Mouse (Mus musculus): ENCODE results near the gene Map3k20. TPM values are rescaled to one million over a fixed set of nuclear protein-coding genes. Genes with fewer than 3 reads are reported as not detected.

Map3k20 gene
- total and polyA plus RNA-seq, 2 experiments from 2014 or later: 3.5 to 6.0 TPM

DNA sequence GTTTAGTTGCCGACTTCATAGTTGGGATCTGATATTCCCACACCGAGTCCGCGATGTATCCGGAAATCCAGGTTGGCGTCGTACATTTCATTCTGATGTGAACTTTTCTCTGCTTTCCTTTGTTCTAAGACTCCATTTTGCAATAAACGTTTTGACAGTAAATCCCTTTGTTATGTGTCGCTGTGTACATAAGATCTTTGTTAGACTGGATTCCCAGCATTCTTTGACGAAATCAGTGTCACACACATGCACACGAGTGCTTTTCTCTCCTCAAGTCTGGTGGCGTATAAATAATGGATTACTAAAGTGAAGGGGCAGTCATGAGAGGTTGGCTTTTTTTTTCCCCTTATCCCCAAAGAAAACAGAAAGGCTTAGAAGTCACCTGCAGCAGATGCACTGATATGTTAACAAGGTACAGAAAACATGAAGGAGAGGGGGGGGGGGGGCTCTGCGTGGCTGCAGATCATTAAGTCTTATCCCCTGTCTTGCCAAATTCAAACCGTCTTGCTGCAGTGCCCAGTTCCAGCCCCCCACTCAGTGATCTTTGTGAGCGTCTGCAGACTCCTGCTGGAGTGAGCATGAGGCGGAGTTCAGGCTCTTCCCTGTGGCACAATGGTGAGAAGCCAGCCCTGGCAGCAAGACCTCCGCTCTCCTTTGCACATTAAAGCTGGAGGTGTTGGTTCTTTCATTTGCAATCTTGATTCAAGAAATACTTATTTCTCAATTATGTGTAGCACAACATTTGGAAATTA is 122.1 kb downstream of the Map3k20 start:
- no peak overlapping the region for H3K4me2 ChIP-seq (ENCODE audit: low read depth, low read length)
- WGBS: 53% methylated on average over 17 of the region's 17 CpGs
- DNase-seq (ENCODE audit: low spot score): no peak
- H3K9me3 ChIP-seq (ENCODE audit: low read length): no peaks in the 10 kb centered on the region
- TF ChIP-seq CTCF (IDR thresholded peaks at IDR 0.05; ENCODE audit: low read depth): no peak
- no peak overlapping the region for H3K27ac ChIP-seq
- no peaks in the 10 kb centered on the region for H3K4me1 ChIP-seq (ENCODE audit: insufficient read depth, low read length)
- H3K36me3 ChIP-seq (ENCODE audit: insufficient read depth, low read length): no peaks in the 10 kb centered on the region
- H3K27me3 ChIP-seq (ENCODE audit: insufficient read depth, low read length): no peaks in the 10 kb centered on the region
- no peak overlapping the region for H3K9ac ChIP-seq (replicated peaks; ENCODE audit: low read length)
- no peak for ATAC-seq
- no peak overlapping the region for H3K4me3 ChIP-seq (ENCODE audit: low read length)

DNA sequence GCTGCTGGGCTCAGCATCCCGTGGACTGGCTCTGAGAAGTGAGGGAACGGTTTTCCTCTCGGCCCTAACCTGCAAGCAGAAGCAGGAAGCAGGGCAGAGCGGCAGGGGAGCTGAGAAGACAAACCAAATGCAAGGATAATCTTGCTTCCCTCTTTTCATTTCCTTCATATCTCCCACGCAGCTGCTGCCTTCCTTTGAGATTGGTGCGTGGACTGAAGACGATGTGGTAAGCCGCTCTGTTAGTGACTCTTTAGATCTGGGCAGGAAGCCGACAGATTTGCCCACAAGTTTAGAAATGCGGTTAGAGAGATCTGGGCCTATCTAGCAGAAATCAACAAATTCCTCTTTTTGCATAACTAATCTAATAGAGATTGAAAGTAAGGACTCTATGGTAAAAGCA is 124.5 kb downstream of the Map3k20 start:
- 84% methylated on average over 10 of the region's 10 CpGs for WGBS
- no peak overlapping the region for H3K27ac ChIP-seq
- H3K27me3 ChIP-seq (ENCODE audit: insufficient read depth, low read length): no peaks in the 10 kb centered on the region
- no peak overlapping the region for H3K9ac ChIP-seq (replicated peaks; ENCODE audit: low read length)
- no peak overlapping the region for H3K4me3 ChIP-seq (ENCODE audit: low read length)
- H3K9me3 ChIP-seq (ENCODE audit: low read length): no peaks in the 10 kb centered on the region
- DNase-seq (ENCODE audit: low spot score): no peak
- no peak for ATAC-seq
- H3K36me3 ChIP-seq (ENCODE audit: insufficient read depth, low read length): no peaks in the 10 kb centered on the region
- TF ChIP-seq CTCF (IDR thresholded peaks at IDR 0.05; ENCODE audit: low read depth): no peak
- no peak overlapping the region for H3K4me2 ChIP-seq (ENCODE audit: low read depth, low read length)
- H3K4me1 ChIP-seq (ENCODE audit: insufficient read depth, low read length): no peaks in the 10 kb centered on the region

DNA sequence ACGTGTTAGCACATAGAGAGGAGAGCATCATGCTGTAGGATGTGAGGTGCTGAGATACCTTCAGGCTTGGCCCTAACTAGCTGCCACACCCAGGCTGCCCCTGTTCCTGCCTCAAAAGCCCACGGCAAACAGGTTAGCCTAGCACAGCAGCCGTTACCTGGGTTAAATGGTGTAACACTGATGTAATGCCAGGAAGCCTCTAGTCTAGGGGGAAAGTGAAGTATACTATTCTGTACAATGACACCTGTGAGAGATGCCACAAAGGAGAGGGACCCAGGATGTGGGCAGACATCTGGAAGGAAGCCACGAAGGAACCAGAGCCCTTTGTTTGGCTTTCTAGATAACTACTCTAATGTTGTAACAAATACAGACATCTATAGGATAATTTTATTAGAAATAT is 126.8 kb downstream of the Map3k20 start:
- H3K4me2 ChIP-seq (ENCODE audit: low read depth, low read length): no peak overlapping the region
- no peaks in the 10 kb centered on the region for H3K4me1 ChIP-seq (ENCODE audit: insufficient read depth, low read length)
- H3K27ac ChIP-seq: no peak overlapping the region
- no peaks in the 10 kb centered on the region for H3K9me3 ChIP-seq (ENCODE audit: low read length)
- no peak overlapping the region for H3K9ac ChIP-seq (replicated peaks; ENCODE audit: low read length)
- DNase-seq (ENCODE audit: low spot score): no peak
- no peak overlapping the region for H3K4me3 ChIP-seq (ENCODE audit: low read length)
- no peaks in the 10 kb centered on the region for H3K36me3 ChIP-seq (ENCODE audit: insufficient read depth, low read length)
- 89% methylated on average over 4 of the region's 4 CpGs for WGBS
- no peak for TF ChIP-seq CTCF (IDR thresholded peaks at IDR 0.05; ENCODE audit: low read depth)
- ATAC-seq: no peak
- H3K27me3 ChIP-seq (ENCODE audit: insufficient read depth, low read length): no peaks in the 10 kb centered on the region

DNA sequence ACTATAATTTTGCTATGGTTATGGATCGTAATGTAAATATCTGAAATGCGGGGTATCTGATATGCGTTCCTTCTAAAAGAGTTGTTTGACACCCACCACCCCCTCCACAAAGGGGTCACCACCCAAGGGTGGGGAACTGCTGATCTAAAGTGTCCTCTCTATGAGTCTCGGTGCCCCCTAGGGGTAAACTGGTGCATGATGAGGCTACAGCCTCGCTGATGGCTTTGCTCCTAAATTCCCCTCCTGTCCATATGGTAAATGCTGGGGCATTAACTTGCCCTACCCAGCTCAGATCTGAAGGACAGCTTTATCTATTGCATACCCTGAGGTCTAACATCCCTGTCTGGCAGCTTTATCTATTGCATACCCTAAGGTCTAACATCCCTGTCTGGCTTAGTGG is 130.0 kb downstream of the Map3k20 start:
- H3K36me3 ChIP-seq (ENCODE audit: insufficient read depth, low read length): no peaks in the 10 kb centered on the region
- H3K27ac ChIP-seq: no peak overlapping the region
- no peaks in the 10 kb centered on the region for H3K27me3 ChIP-seq (ENCODE audit: insufficient read depth, low read length)
- H3K4me3 ChIP-seq (ENCODE audit: low read length): no peak overlapping the region
- DNase-seq (ENCODE audit: low spot score) (no peak), ATAC-seq (no peak)
- H3K4me2 ChIP-seq (ENCODE audit: low read depth, low read length): no peak overlapping the region
- TF ChIP-seq CTCF (IDR thresholded peaks at IDR 0.05; ENCODE audit: low read depth): peak; percentile 29; the same call in 1 of the 2 replicates
- H3K4me1 ChIP-seq (ENCODE audit: insufficient read depth, low read length): no peaks in the 10 kb centered on the region
- 93% methylated on average over 5 of the region's 5 CpGs for WGBS
- H3K9ac ChIP-seq (replicated peaks; ENCODE audit: low read length): no peak overlapping the region
- H3K9me3 ChIP-seq (ENCODE audit: low read length): no peaks in the 10 kb centered on the region

DNA sequence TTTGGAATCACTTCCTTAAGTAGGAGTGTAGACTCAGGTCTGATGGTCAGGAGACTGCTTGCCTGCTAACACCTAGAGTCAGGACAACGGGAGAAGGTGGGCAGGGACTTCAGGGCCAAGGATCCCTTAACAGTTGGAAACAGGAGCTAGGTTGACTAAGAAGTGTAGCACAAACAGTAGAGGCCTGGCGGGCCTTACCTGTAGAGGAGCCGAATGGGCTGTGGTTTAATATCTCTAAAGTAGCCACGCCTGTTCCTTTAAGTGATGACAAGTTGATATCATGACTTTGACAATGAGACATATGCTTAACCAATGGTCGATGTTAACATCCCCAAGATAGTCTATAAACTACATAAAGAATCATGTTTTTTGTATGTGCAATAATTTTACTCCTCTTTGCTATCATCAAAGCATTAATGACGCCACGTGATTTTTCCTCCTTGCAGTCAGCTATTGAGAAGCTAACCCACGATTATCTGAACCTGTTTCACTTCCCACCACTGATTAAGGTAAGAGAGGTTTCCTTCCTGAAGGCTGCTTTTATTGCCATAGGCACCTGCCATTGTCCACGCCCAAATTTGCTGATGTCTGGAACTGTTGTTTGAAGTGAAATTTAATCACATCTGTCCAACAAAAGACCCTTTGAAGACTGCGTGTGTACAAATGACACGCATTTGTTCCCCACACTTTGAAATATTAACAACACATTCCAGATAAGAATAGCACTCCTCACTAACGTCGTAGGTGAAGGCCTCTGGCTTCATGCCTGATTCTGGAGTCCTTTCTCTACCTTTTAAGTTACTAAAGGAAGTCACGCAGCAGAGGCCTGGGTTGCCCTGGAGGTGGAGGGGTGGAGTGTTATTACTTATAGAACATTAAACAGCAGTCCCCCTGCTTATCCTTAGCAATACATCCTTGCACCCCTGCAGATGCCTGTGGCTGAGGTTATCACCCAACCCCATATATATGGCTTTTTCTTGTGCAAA is 131.0 kb downstream of the Map3k20 start:
- Histone ChIP-seq H3K9me3 (ENCODE audit: low read length) (no peaks in the 10 kb centered on the region), H3K4me3 (ENCODE audit: low read length) (no peak overlapping the region), H3K27me3 (ENCODE audit: insufficient read depth, low read length) (no peaks in the 10 kb centered on the region), H3K9ac (replicated peaks; ENCODE audit: low read length) (no peak overlapping the region), H3K36me3 (ENCODE audit: insufficient read depth, low read length) (no peaks in the 10 kb centered on the region), H3K4me2 (ENCODE audit: low read depth, low read length) (no peak overlapping the region), H3K27ac (no peak overlapping the region), H3K4me1 (ENCODE audit: insufficient read depth, low read length) (no peaks in the 10 kb centered on the region)
- WGBS: 78% methylated on average over 14 of the region's 14 CpGs
- no peak for TF ChIP-seq CTCF (IDR thresholded peaks at IDR 0.05; ENCODE audit: low read depth)
- ATAC-seq: no peak
- no peak for DNase-seq (ENCODE audit: low spot score)

DNA sequence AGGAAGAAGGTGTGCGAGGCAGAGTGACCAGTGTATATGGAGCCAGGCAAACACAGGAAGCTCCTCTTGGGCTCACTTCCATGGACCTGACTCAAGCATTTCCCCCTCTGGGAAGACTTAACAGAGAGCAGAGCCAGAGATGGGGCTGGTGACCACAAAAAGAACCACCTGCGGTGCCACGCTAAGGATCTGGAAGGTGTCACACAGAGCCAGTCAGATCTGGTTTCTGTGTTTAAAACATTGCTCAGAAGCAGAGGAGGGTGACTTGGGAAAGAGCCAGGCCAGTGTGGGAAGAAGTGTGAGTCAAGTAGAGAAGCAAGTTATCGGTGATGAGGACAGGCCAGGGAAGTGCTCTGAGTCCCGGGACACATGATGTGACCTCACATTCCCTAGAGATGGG is 135.1 kb downstream of the Map3k20 start:
- 81% methylated on average over 5 of the region's 5 CpGs for WGBS
- Histone ChIP-seq H3K9ac (replicated peaks; ENCODE audit: low read length) (no peak overlapping the region), H3K27me3 (ENCODE audit: insufficient read depth, low read length) (no peaks in the 10 kb centered on the region), H3K4me1 (ENCODE audit: insufficient read depth, low read length) (no peaks in the 10 kb centered on the region), H3K9me3 (ENCODE audit: low read length) (no peaks in the 10 kb centered on the region), H3K4me3 (ENCODE audit: low read length) (no peak overlapping the region), H3K27ac (no peak overlapping the region), H3K4me2 (ENCODE audit: low read depth, low read length) (no peak overlapping the region), H3K36me3 (ENCODE audit: insufficient read depth, low read length) (no peaks in the 10 kb centered on the region)
- TF ChIP-seq CTCF (IDR thresholded peaks at IDR 0.05; ENCODE audit: low read depth): no peak
- no peak for ATAC-seq
- DNase-seq (ENCODE audit: low spot score): no peak
